In the genomic region with DNA sequence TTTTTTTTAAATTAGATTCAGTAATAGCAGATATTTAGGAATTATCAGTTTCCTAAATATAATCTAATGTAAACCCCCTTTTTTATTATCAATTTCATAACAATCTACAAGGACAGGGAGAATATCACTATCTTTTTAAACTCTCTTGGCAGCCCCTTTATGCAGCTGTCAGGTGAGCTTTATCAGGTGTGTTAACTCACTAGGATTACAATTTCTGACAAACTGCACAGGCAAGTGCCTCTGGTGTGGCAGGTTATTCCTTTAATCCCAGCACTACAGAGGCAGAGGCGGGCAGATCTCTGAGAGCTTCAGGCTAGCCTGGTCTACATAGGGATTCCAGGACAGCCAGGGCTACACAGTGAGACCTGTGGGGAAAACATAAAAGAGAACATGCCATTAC, we compare ENCODE assay signal across 25 mouse cellular contexts. TPM values are rescaled to one million over a fixed set of nuclear protein-coding genes. Genes with fewer than 3 reads are reported as not detected.
DNase-seq lines count a peak whose midpoint lies in the region; ATAC-seq and TF ChIP-seq lines count a peak whose summit lies in the region.
"Had no signal": no experiment of that assay in that cellular context is flagged by ENCODE, and none has a peak within 500 bp of the region (broad histone marks: within the 10 kb centered on the region; RNA-seq: fewer than 3 reads in every experiment).

No protein-coding gene starts in this region.

- no peaks in the 10 kb centered on the region for H3K79me2 ChIP-seq in heart, adult 2 months (replicated peaks; ENCODE audit: control insufficient read depth, insufficient read depth, low read length)
- H3K79me2 ChIP-seq in CH12.LX (replicated peaks; ENCODE audit: control insufficient read depth, extremely low read depth, insufficient read depth, poor library complexity, severe bottlenecking) (no peaks in the 10 kb centered on the region), MEL (ENCODE audit: control insufficient read depth, insufficient read depth, low read length, poor library complexity) (no peaks in the 10 kb centered on the region; the same call in 1 of the 2 replicates)

- H3K9me3 ChIP-seq in heart, embryonic 10.5 days, result no peaks in the 10 kb centered on the region
- H3K9me3 ChIP-seq in heart, embryonic 15.5 days (replicated peaks), result no peaks in the 10 kb centered on the region
- H3K9me3 ChIP-seq in CH12.LX (replicated peaks; ENCODE audit: low read length), result peaks cover 13% of the 10 kb centered on the region
- H3K9me3 ChIP-seq in MEL (replicated peaks; ENCODE audit: insufficient read depth, low read length), result no peaks in the 10 kb centered on the region
- H3K9me3 ChIP-seq: embryonic facial prominence, embryonic 13.5 days; embryonic facial prominence, embryonic 15.5 days; forebrain, embryonic 12.5 days had no signal

- no peak overlapping the region for H3K9ac ChIP-seq in heart, adult 2 months (ENCODE audit: low read depth, low read length)
- no peak overlapping the region for H3K9ac ChIP-seq in heart, embryonic 15.5 days
- H3K9ac ChIP-seq in CH12.LX (ENCODE audit: insufficient read depth, low read depth) (no peak overlapping the region), MEL (ENCODE audit: control insufficient read depth, low read depth, low read length, poor library complexity, severe bottlenecking) (peak overlapping the region; percentile 69)
- H3K9ac ChIP-seq: embryonic facial prominence, embryonic 13.5 days; embryonic facial prominence, embryonic 15.5 days; forebrain, embryonic 12.5 days had no signal

- no peak for TF ChIP-seq POLR2A in heart, adult 2 months (IDR thresholded peaks at IDR 0.05; ENCODE audit: insufficient read depth, low read depth, low read length)
- TF ChIP-seq POLR2A in CH12.LX (IDR thresholded peaks at IDR 0.05; ENCODE audit: low read depth, low read length) (no peak), MEL (IDR thresholded peaks at IDR 0.05; ENCODE audit: control insufficient read depth in 1 of 2, insufficient read depth in 1 of 2, low read depth in 1 of 2, low read length in 2 of 2, poor library complexity in 1 of 2) (no peak)

- no peak for TF ChIP-seq EP300 in heart, adult 2 months (IDR thresholded peaks at IDR 0.05; ENCODE audit: insufficient read depth, low read depth, low read length)
- TF ChIP-seq EP300 in CH12.LX (IDR thresholded peaks at IDR 0.05; ENCODE audit: low read length) (no peak), MEL (IDR thresholded peaks at IDR 0.05; ENCODE audit: low read depth in 1 of 2, low read length in 2 of 2) (peak; percentile 3 to 63; a peak in 1 of 4 replicates)

- no peak overlapping the region for H3K4me3 ChIP-seq in heart, embryonic 10.5 days
- H3K4me3 ChIP-seq in heart, adult 2 months, result no peak overlapping the region
- no peak overlapping the region for H3K4me3 ChIP-seq in heart, embryonic 15.5 days
- H3K4me3 ChIP-seq in CH12.LX (replicated peaks in 1 of 3; ENCODE audit: low read depth in 2 of 3, low read length in 2 of 3, poor library complexity in 1 of 3), result no peak overlapping the region
- H3K4me3 ChIP-seq in MEL (ENCODE audit: control insufficient read depth in 1 of 2, insufficient read depth in 1 of 2, low read depth in 2 of 2, low read length in 2 of 2), result peak overlapping the region in 1 of 2 experiments; percentile 43; a peak in 1 of 4 replicates
- H3K4me3 ChIP-seq: embryonic facial prominence, embryonic 13.5 days; embryonic facial prominence, embryonic 15.5 days; erythroblast, embryonic 14.5 days; forebrain, embryonic 10.5 days; forebrain, embryonic 12.5 days had no signal

- peaks cover 35% of the 10 kb centered on the region for H3K4me1 ChIP-seq in heart, embryonic 10.5 days
- H3K4me1 ChIP-seq in heart, adult 2 months (ENCODE audit: control insufficient read depth, insufficient read depth, low read length), result peaks cover 12% of the 10 kb centered on the region
- peaks cover 49% of the 10 kb centered on the region for H3K4me1 ChIP-seq in heart, embryonic 15.5 days (replicated peaks)
- H3K4me1 ChIP-seq in CH12.LX (ENCODE audit: control insufficient read depth in 1 of 2, insufficient read depth in 2 of 2) (peaks cover 21 to 33% of the 10 kb centered on the region in 2 experiments; a peak in 3 of 4 replicates), MEL (ENCODE audit: control insufficient read depth in 1 of 2, insufficient read depth in 2 of 2, low read length in 2 of 2) (peaks cover 50 to 65% of the 10 kb centered on the region in 2 experiments)
- H3K4me1 ChIP-seq: embryonic facial prominence, embryonic 15.5 days; forebrain, embryonic 10.5 days had no signal

- peak overlapping the region; percentile 88 for H3K27ac ChIP-seq in heart, embryonic 10.5 days
- no peak overlapping the region; the same call in 1 of the 2 replicates for H3K27ac ChIP-seq in heart, adult 2 months
- peak overlapping the region; percentile 93 for H3K27ac ChIP-seq in heart, embryonic 15.5 days
- H3K27ac ChIP-seq in CH12.LX (ENCODE audit: insufficient read depth, low read depth) (peak overlapping the region; percentile 53; the same call in 1 of the 2 replicates), MEL (ENCODE audit: control insufficient read depth, low read depth, low read length) (peak overlapping the region; percentile 94)
- H3K27ac ChIP-seq: embryonic facial prominence, embryonic 13.5 days; embryonic facial prominence, embryonic 15.5 days; forebrain, embryonic 10.5 days; forebrain, embryonic 12.5 days had no signal

- dilution Hi-C loops in CH12.LX (cut with MboI; ENCODE audit: extremely low pct_ligation_motif_present, extremely low pct_unique_long_range_greater_than_20kb, low sequenced_read_pairs), result no loop called here

- DNase-seq in heart, embryonic 10.5 days (ENCODE audit: low spot score), result no peak
- DNase-seq in heart, adult 2 months, result no peak
- no peak for DNase-seq in heart, adult 8-10 months (ENCODE audit: low spot score)
- DNase-seq in CH12.LX (ENCODE audit: extremely low read depth) (no peak), MEL (ENCODE audit: low read depth, low spot score) (no peak)
- DNase-seq in layer of hippocampus, adult 18-20 months (ENCODE audit: low spot score in 2 of 2), result no peak
- DNase-seq: adrenal gland, adult 2 months; adrenal gland, postnatal 10 days; adrenal gland, postnatal 25 days; cerebellum, adult 11 months; cerebellum, adult 18-20 months; cerebellum, adult 8-10 months; cerebellum, adult 9-11 months; cerebellum, postnatal 14 days; cerebellum, postnatal 36 days; embryo, embryonic 11 days had no signal

- intact Hi-C loops in heart, adult 2 months (cut with DNase I), result loop anchor here (5.0 kb wide), 1 partner anchor 33 kb away; no protein-coding TSS in a partner anchor

- in situ Hi-C loops in CH12.LX (cut with MboI; ENCODE audit: low pct_ligation_motif_present, low pct_unique_long_range_greater_than_20kb, low sequenced_read_pairs), result no loop called here

- H3K27me3 ChIP-seq in heart, embryonic 10.5 days (ENCODE audit: insufficient read depth, poor library complexity, severe bottlenecking), result no peaks in the 10 kb centered on the region
- H3K27me3 ChIP-seq in heart, adult 2 months (ENCODE audit: control insufficient read depth, insufficient read depth, low read length), result no peaks in the 10 kb centered on the region
- no peaks in the 10 kb centered on the region for H3K27me3 ChIP-seq in heart, embryonic 15.5 days
- H3K27me3 ChIP-seq in CH12.LX (replicated peaks) (no peaks in the 10 kb centered on the region), MEL (ENCODE audit: control insufficient read depth in 1 of 2, insufficient read depth in 2 of 2, low read length in 2 of 2) (no peaks in the 10 kb centered on the region)
- H3K27me3 ChIP-seq: embryonic facial prominence, embryonic 13.5 days; embryonic facial prominence, embryonic 15.5 days; forebrain, embryonic 12.5 days had no signal

- TF ChIP-seq RAD21 in CH12.LX (IDR thresholded peaks at IDR 0.05; ENCODE audit: low read depth, low read length) (no peak), MEL (IDR thresholded peaks at IDR 0.05; ENCODE audit: low read depth, low read length) (no peak)

- H3K36me3 ChIP-seq in heart, embryonic 10.5 days, result no peaks in the 10 kb centered on the region
- peaks cover 4% of the 10 kb centered on the region for H3K36me3 ChIP-seq in heart, adult 2 months (ENCODE audit: control insufficient read depth, insufficient read depth, low read length)
- no peaks in the 10 kb centered on the region for H3K36me3 ChIP-seq in heart, embryonic 15.5 days
- H3K36me3 ChIP-seq in CH12.LX (replicated peaks in 1 of 2; ENCODE audit: control insufficient read depth in 1 of 2, insufficient read depth in 1 of 2, low read length in 1 of 2), result no peaks in the 10 kb centered on the region
- peaks cover 0 to 67% of the 10 kb centered on the region in 2 experiments; a peak in 2 of 4 replicates for H3K36me3 ChIP-seq in MEL (ENCODE audit: control insufficient read depth in 1 of 2, insufficient read depth in 2 of 2, low read length in 2 of 2)
- H3K36me3 ChIP-seq: embryonic facial prominence, embryonic 13.5 days; embryonic facial prominence, embryonic 15.5 days; forebrain, embryonic 10.5 days; forebrain, embryonic 12.5 days; G1E had no signal

- 93% methylated on average over 1 of the region's 1 CpGs for WGBS in heart, embryonic 10.5 days
- 96% methylated on average over 1 of the region's 1 CpGs for WGBS in heart, adult 2 months
- 94% methylated on average over 1 of the region's 1 CpGs for WGBS in heart, embryonic 15.5 days

- no peak for ATAC-seq in heart, embryonic 15.5 days (replicated peaks; ENCODE audit: insufficient number of reproducible peaks, insufficient read depth, low FRiP score, low read depth)
- ATAC-seq: forebrain, embryonic 14.5 days; forebrain, embryonic 16.5 days had no signal

- no peak overlapping the region for H3K4me2 ChIP-seq in heart, embryonic 15.5 days
- no peak overlapping the region; the same call in 1 of the 2 replicates for H3K4me2 ChIP-seq in CH12.LX (ENCODE audit: insufficient read depth, low read depth, poor library complexity, severe bottlenecking)
- H3K4me2 ChIP-seq: embryonic facial prominence, embryonic 13.5 days; embryonic facial prominence, embryonic 15.5 days; forebrain, embryonic 12.5 days had no signal

- TF ChIP-seq CTCF in heart, adult 2 months (IDR thresholded peaks at IDR 0.05), result no peak
- TF ChIP-seq CTCF in CH12.LX (conservative IDR thresholded peaks at IDR 0.05 in 1 of 2, IDR thresholded peaks at IDR 0.05 in 1 of 2; ENCODE audit: low read depth in 2 of 2, low read length in 2 of 2) (no peak), MEL (IDR thresholded peaks at IDR 0.05 in 2 of 3, conservative IDR thresholded peaks at IDR 0.05 in 1 of 3; ENCODE audit: control insufficient read depth in 1 of 3, insufficient read depth in 1 of 3, low read depth in 2 of 3, low read length in 3 of 3, poor library complexity in 1 of 3, severe bottlenecking in 1 of 3) (no peak)

RNA-seq across cellular contexts. Expression of gene Slc38a2, which starts 45.8 kb away (rescaled TPM):
- polyA plus RNA-seq in heart, embryonic 10.5 days (2016; fragmentation: Nextera tagmentation; extraction: Ambion mirVana), result 113 and 119 TPM in 2 replicates
- total RNA-seq in heart, adult 2 months (2021), result 100 to 1,000 TPM; 149 to 209 TPM
- 59.3 and 109 TPM in 2 replicates for polyA plus RNA-seq in heart, adult 2 months (2012; rRNA removed)
- 158 and 170 TPM in 2 replicates for polyA plus RNA-seq in heart, embryonic 15.5 days (2015; fragmentation: Nextera tagmentation; extraction: Ambion mirVana)
- 100 to 1,000 TPM in 2 of 4 experiments, 10 to 100 TPM in 2; 90.5 to 215 (median 150) TPM for total RNA-seq in heart, adult 8-10 months (2022)
- total RNA-seq in CH12.LX (2012; rRNA removed), result 35.5 and 41.4 TPM in 2 replicates
- total RNA-seq in CH12.LX (2014; rRNA removed), result 53.6 and 59.3 TPM in 2 replicates
- 57.5 and 70.5 TPM in 2 replicates for polyA plus RNA-seq in CH12.LX (2012; ENCODE audit: insufficient read length, low read depth)
- total RNA-seq in MEL (2012; rRNA removed), result 80.6 and 150 TPM in 2 replicates
- polyA plus RNA-seq in MEL (2012; ENCODE audit: insufficient read depth in 1 of 2, insufficient read length in 2 of 2, low read depth in 1 of 2, low replicate concordance in 2 of 2, missing spikeins in 1 of 2), result 100 to 1,000 TPM; 177 to 590 TPM
- 10 to 100 TPM; 85.1 to 88.2 TPM for total RNA-seq in layer of hippocampus, adult 18-20 months (2021)
